Mouse (Mus musculus) thymus, postnatal 36 days (tissue): ENCODE measurements at regions not wholly inside any gene's neighbourhood (a gene's known extent, or its start where the extent isn't known, plus 50 kb on each side); places are given as distances from the start of the nearest gene placed in this dataset.

Experiments used
- DNase-seq, 2 experiments: peaks; one replicate each; pipeline ENCODE4 v3.0.0; 2022; ENCODE audit warnings: mixed read lengths in 2 of 2

GRCm38 (mm10) chr3:137798769-137799168, 65.5 kb upstream of the H2afz start:
- no peak for DNase-seq

DNA sequence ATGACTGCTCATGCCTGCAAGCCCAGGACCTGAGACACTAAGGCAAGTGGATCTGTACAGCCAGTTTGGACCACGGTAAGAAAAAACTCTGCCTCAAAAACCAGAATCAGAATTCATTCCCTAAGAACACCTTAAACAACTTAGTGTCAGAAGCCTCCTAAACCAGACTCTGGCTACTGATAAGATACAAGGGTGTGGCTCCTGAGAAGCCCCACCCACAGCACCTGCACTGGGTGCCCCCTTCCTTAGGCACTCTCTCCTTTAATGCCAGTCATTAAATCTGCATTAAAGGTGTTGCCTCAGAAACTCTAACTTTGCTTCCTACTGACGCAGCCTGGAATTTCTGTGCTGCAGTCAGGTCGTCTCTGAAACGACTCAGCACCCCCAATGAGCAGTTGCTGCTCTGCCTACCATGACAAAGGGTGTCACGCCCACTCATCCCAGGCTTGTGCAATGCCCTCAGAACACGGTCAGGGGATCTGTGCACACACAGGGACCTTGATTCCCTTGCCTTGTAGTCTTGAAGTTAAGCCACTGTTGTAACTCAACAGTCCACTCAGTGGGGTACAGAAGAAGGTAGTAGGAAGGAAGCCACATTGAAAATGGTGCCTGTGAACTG, 62.8 kb upstream of the H2afz start:
- no peak for DNase-seq

DNA sequence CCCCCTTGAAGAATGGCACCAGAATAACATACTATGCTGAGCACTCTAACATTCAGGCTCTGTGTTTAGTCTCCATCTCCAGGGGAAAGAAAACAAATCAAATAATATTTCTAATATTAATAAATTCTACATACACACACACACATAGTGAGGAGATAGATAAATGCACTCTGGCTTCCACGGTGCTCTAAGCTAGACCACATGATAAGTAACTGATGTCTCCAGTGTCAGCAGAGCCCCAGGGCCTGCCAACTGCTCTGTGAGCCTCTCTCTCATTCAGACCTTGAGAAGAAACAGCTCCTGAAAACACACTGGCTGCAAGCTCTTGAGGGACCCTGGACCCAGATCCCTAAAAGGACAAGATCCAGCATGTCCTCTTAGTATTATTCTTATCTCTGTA, 56.9 kb upstream of the H2afz start:
- no peak for DNase-seq

- DNase-seq, result no peak
These were observed 56.2 kb upstream of the H2afz start for GRCm38 (mm10) chr3:137807913-137808684.

DNA sequence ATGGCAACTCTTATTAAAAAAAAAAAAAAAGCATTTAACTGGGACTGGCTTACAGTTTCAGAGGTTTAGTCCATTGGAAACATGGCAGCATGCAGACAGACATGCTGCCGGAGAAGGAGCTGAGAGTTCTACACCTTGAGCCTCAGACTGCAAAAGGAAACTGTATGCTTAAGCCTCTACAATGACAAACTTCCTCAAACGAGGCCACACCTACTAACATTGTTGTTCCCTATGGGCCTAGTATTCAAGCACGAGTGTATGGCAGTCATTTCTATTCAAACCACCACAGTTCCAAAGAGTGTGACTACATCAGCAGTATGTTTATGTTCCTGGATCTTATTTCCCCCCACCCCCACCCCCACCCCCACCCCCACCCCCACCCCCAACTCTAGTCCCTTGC, 54.2 kb upstream of the H2afz start:
- DNase-seq, result no peak
